Mouse (Mus musculus) brown adipose tissue, adult 24 weeks (tissue): ENCODE results near the gene Ugt1a5. TPM values are rescaled to one million over a fixed set of nuclear protein-coding genes. Genes with fewer than 3 reads are reported as not detected.

ENCODE experiments used
- H3K27ac ChIP-seq: fragments of 200-500 bp; replicated peaks from 2 replicates; pipeline ENCODE4 v1.5.1; 2012; ENCODE audit warnings: low read depth, mild to moderate bottlenecking, low read length
- H3K4me1 ChIP-seq: fragments of 200-500 bp; 2 replicates; pipeline ENCODE4 v1.6.1; 2012; ENCODE audit warnings: low read length, mixed read lengths; ENCODE audit not compliant: control insufficient read depth, insufficient read depth, insufficient read length
- H3K4me3 ChIP-seq: fragments of 200-500 bp; 2 replicates; pipeline ENCODE4 v1.5.1; 2012; ENCODE audit warnings: low read depth, mild to moderate bottlenecking, low read length, moderate library complexity; ENCODE audit not compliant: insufficient read depth
- polyA plus RNA-seq: library from polyadenylated mRNA; stranded (reverse); fragments of >200 nt; gene quantifications from 2 replicates; pipeline ENCODE4 v1.2.4, GENCODE M21; 2012; ENCODE audit not compliant: missing spikeins, insufficient read depth, insufficient read length

Gene Ugt1a5
- polyA plus RNA-seq, 1 experiment, result 1.5 TPM

- H3K4me3 ChIP-seq, result no peak overlapping the region
- H3K4me1 ChIP-seq, result no peaks in the 10 kb centered on the region
- no peak overlapping the region for H3K27ac ChIP-seq
These were observed 59.9 kb downstream of the Ugt1a5 start for GRCm38 (mm10) chr1:88225741-88226140.

- Histone ChIP-seq H3K4me3 (no peak within 1 kb of the TSS), H3K4me1 (no peaks in the 10 kb centered on the region), H3K27ac (no peak within 1 kb of the TSS)
These were observed 61.0 kb downstream of the Ugt1a5 start, which contains the start of gene Mroh2a for GRCm38 (mm10) chr1:88226670-88227379. TSS of gene Mroh2a (plus strand) at chr1:88226986.

DNA sequence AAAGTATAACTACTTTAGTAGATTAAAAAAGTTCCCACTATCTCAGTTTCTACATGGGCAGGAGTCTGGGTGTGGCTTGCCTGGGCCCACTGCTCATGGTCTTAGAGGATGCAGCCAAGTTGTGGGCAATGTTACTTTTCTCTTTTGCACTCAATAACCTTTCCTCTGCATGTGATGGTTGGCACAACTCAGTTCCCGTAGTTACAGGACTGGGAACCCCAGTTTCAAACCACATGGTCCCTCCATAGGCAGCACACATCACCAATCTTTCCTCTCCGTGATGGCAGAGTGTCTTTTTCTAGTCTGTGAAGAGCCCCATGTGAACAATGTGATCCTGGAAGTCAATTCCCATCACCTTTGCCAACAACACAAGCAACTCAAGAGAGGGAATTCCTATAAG, 61.7 kb downstream of the Ugt1a5 start:
- H3K4me3 ChIP-seq, result no peak overlapping the region
- no peaks in the 10 kb centered on the region for H3K4me1 ChIP-seq
- no peak overlapping the region for H3K27ac ChIP-seq

DNA sequence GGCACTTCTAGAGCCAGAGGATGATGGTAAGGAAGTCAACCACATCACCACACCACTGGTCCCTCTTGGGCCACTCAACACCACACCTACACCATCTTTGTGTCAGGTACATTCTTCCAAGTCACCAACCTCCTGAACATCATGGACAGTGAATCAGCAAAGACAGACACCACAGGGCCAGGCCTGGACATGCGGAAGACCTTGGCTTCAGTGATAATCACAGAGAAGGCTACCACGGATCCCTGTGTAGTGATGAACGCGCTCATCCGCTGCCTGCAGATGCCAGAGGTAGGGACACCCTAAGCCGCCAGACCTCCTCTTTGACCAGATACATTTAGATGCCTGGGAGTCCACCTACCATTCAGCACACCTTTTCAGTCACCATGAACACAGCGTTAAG, 62.3 kb downstream of the Ugt1a5 start:
- H3K4me3 ChIP-seq, result no peak overlapping the region
- H3K4me1 ChIP-seq, result no peaks in the 10 kb centered on the region
- H3K27ac ChIP-seq, result no peak overlapping the region

DNA sequence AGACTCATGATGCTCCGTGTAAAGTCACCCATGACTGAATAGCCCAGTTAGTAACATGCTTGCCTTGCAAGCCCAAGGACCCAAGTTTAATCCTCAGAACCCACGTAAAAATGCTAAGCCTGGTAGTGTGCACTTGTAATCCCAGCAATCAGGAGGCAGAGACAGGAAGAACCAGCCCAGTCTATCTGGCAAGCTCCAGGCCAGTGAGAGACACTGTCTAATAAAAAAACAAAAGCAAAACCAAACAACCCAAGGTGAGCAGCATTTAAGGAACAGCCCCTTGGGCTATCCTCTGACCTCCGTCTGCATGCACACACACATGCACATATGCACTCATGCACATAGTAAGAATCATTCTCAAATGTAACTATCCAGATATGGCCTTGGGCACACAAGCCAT, 63.8 kb downstream of the Ugt1a5 start:
- H3K4me1 ChIP-seq, result no peaks in the 10 kb centered on the region
- H3K4me3 ChIP-seq, result no peak overlapping the region
- no peak overlapping the region for H3K27ac ChIP-seq

DNA sequence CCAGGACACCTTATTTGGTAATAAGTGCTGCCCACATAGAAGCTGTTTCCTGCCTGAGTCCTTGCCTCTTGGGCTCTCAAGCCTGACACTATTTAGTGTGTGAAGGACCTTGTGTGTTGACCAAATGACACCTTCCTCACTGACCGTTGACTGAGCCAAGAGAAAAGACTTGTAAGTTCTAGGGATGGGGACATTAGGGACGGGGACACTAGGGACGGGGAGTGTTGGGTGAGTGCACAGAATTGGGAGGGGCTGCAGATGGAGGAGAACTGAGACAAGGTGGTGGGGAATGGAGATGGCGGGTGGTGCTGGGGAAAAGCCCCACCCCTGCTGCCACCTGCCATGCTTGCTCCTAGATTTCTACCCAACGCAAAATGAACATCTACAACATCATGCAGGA, 64.2 kb downstream of the Ugt1a5 start:
- Histone ChIP-seq H3K4me1 (no peaks in the 10 kb centered on the region), H3K27ac (no peak overlapping the region), H3K4me3 (no peak overlapping the region)

- H3K27ac ChIP-seq, result no peak overlapping the region
These were observed 64.6 kb downstream of the Ugt1a5 start for GRCm38 (mm10) chr1:88230421-88230820.

DNA sequence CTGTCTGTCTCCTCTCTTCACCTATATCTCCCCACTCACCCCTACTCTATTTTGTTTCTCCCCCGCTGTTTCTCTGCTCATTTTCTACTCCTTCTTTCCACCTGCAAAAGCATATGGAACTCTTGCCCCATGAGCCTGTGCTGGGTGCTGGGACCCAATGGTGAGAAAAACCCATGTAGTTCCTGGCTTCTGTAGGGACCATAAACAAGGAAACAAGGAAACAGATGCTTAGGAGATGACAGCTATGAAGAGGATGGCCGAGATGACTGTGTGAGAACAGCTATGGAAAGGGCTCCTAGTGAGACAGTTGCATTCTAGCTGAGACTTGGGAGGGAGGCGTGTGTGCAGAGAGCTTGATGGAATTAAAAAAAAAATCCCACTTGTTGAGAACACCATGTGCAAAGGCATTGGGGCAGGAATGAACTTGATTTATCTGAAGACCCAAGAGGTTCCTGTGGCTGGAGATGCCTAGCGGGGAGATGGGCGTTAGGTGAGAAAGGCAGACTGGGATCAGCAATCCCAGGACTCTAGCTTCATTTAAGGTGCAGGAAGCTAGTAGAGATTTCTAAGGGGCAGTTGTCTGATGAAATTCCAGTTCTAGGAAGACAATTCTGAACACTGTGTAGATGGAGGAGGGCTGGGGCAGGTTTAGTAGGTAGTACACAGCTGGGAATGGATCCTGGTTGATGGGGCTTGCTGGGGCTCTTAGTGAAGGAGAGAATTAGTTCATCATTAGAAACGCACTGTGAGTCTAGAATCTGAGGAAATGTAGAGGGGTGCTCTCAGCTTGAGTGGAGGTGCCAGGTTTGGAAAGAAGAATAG, 65.4 kb downstream of the Ugt1a5 start:
- no peak overlapping the region for H3K4me3 ChIP-seq
- H3K4me1 ChIP-seq, result no peaks in the 10 kb centered on the region
- H3K27ac ChIP-seq, result no peak overlapping the region

More at GRCm38 (mm10) chr1:88230421-88230820, 64.6 kb downstream of the Ugt1a5 start:
- no peaks in the 10 kb centered on the region for H3K4me1 ChIP-seq
- H3K4me3 ChIP-seq, result no peak overlapping the region

- H3K4me3 ChIP-seq, result no peak overlapping the region
- no peak overlapping the region for H3K27ac ChIP-seq
- no peaks in the 10 kb centered on the region for H3K4me1 ChIP-seq
These were observed 66.1 kb downstream of the Ugt1a5 start for GRCm38 (mm10) chr1:88231803-88232499.

- Histone ChIP-seq H3K27ac (no peak overlapping the region), H3K4me3 (no peak overlapping the region), H3K4me1 (no peaks in the 10 kb centered on the region)
These were observed 67.0 kb downstream of the Ugt1a5 start for GRCm38 (mm10) chr1:88232664-88233380.

DNA sequence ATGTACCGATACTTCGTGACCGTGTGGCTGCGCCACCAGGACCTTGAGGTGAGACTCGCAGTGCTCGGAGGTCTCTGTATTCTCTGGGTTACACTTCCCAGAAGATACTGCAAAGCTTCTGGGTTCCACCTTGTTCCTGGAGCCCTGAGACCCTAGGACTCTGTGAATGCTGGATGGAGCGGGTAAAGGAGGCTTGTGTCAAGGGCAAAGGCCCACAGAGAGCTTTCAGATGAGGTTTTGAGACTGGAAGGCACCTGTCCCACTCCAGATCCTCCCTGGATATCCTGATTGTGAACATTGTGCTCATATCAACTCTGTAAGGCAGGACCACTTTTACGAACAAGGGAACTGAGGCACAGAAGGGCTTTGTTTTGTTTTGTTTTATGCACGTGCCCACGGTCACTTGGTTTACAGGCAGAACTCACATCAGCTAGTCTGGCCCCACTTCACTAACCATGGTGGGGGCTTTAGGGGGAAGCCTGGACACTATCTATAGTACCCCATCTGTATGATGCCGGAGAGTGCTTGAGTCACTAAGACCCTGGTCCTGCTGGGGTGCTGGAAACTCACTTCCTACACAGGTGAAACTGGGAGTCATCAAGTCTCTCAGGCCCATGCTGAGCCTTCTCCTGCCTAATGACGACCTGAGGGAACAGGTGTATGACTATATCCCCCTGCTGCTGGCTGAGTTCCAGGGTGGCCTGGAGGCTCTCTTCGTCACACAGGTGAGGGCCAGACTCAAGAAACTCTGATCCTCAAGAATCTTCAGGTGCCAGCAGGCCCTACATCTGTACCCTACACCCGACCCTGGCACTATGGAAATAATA, 67.8 kb downstream of the Ugt1a5 start:
- Histone ChIP-seq H3K4me3 (no peak overlapping the region), H3K4me1 (no peaks in the 10 kb centered on the region), H3K27ac (no peak overlapping the region)

- H3K4me1 ChIP-seq, result no peaks in the 10 kb centered on the region
- H3K4me3 ChIP-seq, result no peak overlapping the region
- H3K27ac ChIP-seq, result no peak overlapping the region
These were observed 68.4 kb downstream of the Ugt1a5 start for GRCm38 (mm10) chr1:88234248-88234610.

DNA sequence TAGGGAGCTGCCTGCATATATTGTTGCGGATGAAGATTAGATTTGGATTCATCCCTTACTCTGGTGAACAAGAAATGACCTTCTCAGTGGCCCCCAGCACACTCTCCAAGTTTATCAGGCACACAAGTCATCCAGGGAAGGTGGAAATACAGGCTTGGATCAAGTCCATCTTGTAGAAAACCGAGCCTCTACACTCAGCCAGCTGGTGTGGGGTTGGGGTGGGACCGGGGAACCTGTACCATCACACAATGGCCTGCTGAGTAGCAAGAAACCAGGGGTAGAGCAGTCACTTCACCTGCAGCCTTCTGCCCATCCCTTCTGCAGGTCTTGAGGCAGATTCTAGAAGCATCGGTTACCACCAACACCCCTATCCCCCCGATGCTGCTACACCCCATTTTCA, 68.8 kb downstream of the Ugt1a5 start:
- no peak overlapping the region for H3K27ac ChIP-seq
- no peaks in the 10 kb centered on the region for H3K4me1 ChIP-seq
- no peak overlapping the region for H3K4me3 ChIP-seq
